Mouse (Mus musculus): ENCODE results near the gene Spz1.
"Not testable (repeated sequence)": the region's sequence is repeated elsewhere in the genome, so short reads cannot be mapped to it uniquely, and the experiment has no call there.

Gene Spz1

GRCm38 (mm10) chr13:92576072-92576471 is at the start of gene Spz1:
Gene Spz1 (minus strand): TSS chr13:92576172.
- DNase-seq (ENCODE audit: low spot score), result no peak

- DNase-seq (ENCODE audit: low spot score), result no peak
Observed at GRCm38 (mm10) chr13:92616459-92616858, 40.5 kb upstream of the Spz1 start.

DNA sequence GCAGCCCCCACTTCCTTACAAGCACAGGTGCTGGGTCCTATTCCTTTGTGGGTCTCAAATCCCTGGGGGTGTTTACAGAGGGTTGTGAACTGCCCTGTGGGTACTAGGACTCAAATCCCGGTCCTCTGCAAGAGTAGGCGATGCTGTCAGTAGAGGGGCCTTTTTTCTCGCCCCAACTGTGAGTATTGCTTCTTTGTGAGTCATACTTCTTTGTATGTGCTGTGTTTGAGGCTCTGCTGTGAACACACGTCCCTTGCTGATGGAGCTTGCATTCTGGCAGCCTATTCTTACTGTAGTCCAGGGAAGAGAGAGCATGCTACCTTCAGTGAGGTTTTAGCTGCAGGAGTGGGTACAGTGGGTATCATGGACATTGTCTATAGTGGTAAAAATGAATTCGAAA is 39.2 kb upstream of the Spz1 start:
- DNase-seq (ENCODE audit: low spot score), result no peak

GRCm38 (mm10) chr13:92613094-92613493 is 37.1 kb upstream of the Spz1 start:
- peak; percentile 59 for DNase-seq (ENCODE audit: low spot score)

DNA sequence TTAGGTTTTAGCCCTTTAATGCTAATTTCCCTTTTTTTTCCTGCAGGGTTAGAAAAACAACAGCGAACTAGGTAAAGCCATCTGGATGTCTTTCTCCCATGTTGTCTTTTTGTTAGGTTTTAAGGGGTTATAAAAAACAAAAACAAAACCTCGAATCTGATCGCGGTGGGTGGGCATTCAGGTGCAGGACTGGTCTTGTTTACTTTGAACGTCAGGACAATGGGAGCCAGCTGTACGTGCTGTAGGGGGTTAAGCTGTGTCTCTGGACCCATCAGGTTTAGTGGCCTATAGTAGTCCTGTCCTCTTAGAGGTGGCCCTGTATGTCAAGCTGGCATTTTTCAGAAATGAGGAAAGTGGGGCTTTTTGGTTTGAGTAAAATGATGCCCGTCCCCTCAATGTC is 35.9 kb upstream of the Spz1 start:
- no peak for DNase-seq (ENCODE audit: low spot score)

GRCm38 (mm10) chr13:92611254-92611784 is 35.3 kb upstream of the Spz1 start:
- DNase-seq (ENCODE audit: low spot score), result peak; percentile 45

- DNase-seq (ENCODE audit: low spot score), result peak; percentile 88
Observed at GRCm38 (mm10) chr13:92610311-92611221, 34.6 kb upstream of the Spz1 start, which contains the start of gene Serinc5. Gene Serinc5 (plus strand): TSS chr13:92611091.

DNA sequence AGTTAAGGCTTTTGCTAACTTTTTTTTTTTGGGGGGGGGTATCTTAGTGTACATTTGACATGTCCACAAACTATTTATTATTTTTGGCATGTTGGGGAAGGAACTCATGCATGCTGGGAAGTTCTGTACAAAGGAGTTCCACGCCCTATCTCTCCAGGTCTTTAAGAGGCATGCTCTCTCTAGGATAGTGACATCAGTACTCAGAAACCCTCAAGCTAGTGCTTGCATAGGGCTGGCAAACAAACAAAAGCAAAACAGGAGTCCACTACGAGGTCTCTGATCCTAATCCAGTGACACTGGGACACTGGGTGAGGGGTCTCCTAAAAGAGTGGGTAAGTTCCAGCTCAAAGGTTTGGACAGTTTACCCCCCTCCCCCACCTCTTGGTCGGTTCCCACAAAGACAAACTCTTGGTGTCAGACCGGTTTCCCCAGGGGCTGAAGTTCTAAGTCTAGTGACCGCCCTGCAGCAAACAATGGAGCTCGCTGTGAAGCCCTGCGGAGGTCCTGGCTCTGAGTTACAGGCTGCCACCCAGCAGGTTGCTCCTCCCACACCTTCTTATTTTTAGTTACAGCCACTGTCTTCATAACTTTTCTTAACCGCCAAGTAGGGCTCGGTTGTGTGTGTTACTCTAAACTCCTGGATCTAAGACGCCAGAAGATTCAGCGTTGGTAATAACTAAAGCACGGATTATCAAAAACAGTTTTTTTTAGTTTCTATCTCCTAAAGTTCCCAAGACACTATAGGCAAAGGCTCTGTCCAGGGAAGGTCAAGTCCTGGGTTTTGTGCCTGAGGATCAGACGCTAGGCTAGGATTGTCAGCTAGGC is 33.7 kb upstream of the Spz1 start:
- no peak for DNase-seq (ENCODE audit: low spot score)

DNA sequence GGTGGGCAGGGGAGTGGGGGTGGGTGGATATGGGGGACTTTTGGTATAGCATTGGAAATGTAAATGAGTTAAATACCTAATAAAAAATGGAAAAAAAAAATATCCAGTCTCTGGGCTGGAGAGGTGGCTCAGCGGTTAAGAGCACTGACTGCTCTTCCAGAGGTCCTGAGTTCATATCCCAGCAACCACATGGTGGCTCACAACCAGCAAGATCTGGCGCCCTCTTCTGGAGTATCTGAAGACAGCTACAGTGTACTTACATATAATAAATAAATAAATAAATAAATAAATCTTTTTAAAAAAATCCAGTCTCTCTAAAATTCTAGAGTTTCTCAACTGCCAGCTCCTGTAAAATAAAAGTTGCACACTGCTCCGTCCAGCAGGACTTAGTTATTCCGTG is 29.3 kb upstream of the Spz1 start:
- DNase-seq (ENCODE audit: low spot score), result not testable (repeated sequence)

GRCm38 (mm10) chr13:92595424-92595823 is 19.5 kb upstream of the Spz1 start:
- DNase-seq (ENCODE audit: low spot score), result no peak

DNA sequence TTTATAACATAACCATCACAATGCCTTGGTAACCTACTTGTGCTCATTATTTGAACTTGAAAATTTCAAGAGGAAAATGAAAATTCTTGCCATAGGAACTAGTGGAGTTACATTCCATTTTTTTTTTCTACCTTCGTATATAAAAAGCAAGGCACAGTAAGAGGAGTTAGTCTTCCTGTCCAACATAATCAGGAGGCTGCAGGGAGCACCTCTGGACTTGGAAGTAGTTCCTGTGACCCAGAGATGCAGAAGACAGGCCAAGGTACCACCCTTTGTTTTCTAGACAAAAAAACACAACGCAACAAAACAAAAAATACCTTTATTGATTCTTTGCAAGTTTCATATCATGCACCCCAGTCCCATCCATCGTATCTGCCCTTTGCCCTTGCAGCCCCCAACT is 18.9 kb upstream of the Spz1 start:
- DNase-seq (ENCODE audit: low spot score), result no peak

GRCm38 (mm10) chr13:92594481-92594880 is 18.5 kb upstream of the Spz1 start:
- no peak for DNase-seq (ENCODE audit: low spot score)

DNA sequence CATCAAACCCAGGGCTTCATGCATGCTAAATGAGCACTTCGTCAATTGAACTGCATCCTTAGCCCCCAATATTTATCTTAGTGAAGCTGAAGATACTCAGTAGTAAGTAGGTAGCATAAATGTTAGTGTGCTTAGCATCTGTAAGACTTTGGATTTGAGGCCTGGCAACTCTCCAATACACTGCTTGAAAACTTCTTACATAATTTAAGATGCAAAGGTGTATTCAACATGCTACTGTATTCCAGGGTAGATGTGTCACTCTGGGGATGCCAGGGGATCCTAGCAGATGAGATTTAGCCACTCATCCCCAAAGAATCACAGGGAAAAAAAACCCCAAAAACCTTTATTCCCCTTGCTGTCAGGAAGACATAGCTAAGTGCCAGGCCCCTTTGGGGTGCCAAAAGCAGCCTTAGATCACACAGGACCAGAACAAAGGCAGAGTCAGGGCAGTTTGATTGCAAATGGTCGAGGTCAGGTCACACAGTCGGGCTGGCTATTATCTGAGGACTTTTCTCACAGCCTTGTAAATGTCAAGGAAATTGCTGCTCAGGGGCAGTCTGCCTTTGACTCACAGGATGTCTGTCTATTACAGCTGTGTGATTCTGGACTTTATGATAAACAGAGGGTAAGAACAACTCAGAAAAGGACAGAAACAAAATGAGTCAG is 17.9 kb upstream of the Spz1 start:
- no peak for DNase-seq (ENCODE audit: low spot score)

DNA sequence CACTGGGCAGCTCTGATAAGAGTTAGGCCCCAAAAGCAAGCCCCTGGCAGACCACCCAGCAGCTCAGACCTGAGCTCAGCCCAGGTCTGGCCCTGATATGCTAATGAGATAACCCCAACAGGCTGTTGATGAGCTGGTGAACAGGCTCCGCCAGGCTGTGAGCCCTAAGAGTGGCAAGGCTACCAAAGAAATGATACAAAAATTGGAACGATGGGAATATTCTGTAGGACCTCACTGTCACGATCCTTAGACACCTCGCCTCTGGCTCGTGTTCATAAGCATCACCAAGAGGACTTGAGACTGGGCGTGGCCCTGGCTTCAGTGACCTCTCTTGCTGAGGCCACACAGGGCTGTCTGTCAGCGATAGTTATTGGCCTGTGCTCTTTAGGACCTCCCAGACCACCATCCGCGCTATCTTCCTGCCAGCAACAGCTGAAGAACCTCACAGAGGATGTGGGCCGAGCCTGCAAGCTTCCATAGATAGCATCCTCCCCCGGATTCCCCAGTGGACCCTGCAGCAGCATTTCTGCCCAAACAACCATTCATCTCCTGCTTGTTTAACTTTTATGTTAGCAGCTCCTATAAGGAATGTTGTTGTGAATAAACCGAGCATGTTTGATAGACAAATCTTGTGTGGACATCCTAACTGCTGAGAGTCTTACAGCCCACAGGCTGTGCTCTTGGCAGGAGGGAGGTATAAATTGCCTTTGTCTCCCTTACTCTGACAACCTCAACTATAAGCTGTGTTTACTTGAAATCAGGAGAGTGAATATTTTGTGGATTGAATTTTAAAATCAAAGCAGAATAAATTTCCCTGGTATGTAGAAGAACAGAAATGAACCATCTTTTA is 17.0 kb upstream of the Spz1 start:
- DNase-seq (ENCODE audit: low spot score), result no peak

DNA sequence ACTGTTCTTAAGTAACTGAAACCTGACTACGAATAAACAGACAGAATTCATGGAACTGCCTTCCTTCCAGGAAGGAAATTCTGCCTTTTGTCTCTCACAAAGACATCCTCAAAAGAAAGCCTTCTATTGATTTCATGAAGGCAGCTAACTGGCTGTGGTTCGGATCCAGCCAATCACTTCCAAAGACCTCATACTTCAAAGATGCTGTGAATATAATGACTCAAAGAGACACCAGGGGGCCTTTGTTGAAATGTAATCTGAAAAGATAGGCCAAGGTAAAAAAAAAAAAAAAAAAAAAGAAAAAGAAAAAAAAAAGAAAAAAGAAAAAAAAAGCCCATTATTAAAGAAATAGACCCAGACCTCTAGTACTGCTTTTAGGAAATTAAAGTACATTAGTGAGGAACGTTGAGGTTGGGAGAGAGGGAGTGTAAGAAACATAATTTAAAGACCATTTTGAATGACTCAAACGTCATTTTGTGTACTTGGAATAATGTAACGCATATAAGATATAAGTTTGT is 16.4 kb upstream of the Spz1 start:
- DNase-seq (ENCODE audit: low spot score), result no peak

DNA sequence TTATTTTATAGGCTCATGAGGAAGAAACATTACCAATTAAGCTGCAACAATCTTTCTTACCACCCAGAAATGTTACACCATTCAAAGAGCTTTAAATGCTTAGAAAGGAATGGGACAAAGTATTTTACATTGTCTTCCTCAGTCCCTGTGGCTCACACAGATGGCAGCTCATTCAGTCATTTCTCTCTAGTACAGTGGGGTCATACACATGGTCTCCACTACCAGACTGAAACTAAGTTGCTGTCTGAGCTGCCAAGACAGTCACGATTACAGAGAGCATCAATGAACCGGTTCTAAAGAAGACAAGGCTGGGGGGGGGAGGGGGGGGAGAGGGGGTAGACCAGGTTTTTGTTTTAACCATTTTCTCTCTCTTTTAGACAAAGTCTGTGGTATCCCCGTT is 15.3 kb upstream of the Spz1 start:
- DNase-seq (ENCODE audit: low spot score), result no peak

GRCm38 (mm10) chr13:92589255-92589654 is 13.3 kb upstream of the Spz1 start:
- DNase-seq (ENCODE audit: low spot score), result peak; percentile 82

DNA sequence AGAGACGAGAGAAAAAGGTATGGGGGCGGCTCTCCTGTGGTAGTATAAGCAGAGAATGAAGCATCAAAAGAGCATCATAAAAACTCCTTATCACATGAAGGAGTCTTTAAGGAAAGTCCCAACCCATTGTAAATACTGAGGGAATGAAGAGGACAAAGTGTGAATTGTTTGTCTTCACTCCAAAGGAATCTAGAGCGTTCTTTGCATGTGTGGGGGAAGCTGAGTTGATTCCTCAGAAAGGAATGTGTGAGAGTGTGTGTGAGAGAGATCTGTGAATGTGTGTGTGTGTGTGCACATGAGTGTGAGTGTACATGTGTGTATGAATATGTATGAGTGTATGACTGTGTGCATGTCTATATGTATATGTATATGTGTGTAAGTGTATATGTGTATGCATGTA is 12.7 kb upstream of the Spz1 start:
- no peak for DNase-seq (ENCODE audit: low spot score)

DNA sequence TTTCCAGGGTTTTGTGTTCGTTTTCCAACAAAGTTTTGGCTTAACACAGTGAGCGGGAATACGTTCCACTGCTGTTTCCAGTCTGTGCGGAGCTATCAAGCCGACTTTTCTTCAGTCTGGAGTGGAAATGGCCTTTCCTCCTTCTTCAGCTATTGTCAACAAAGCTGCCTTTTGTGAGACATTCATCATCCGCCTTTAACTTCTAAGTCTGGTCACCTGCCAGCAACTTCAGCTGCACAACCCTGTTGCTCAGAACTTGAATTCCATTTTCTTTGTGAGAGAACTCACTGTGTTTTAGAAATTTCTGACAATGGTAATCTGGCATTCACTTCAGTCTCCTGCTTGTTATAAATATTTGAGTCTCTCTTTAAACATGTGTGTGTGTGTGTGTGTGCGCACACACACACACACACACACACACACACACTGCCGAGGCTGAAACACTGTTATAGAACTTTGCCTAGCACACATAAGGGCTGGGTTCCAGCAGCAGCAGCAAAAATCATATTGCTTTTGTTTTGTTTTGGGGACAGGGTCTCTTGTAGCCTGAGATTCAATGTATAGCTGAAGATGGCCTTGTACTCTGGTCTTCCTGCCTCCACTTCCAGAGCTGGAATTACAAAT is 8.2 kb upstream of the Spz1 start:
- DNase-seq (ENCODE audit: low spot score), result peak; percentile 47

DNA sequence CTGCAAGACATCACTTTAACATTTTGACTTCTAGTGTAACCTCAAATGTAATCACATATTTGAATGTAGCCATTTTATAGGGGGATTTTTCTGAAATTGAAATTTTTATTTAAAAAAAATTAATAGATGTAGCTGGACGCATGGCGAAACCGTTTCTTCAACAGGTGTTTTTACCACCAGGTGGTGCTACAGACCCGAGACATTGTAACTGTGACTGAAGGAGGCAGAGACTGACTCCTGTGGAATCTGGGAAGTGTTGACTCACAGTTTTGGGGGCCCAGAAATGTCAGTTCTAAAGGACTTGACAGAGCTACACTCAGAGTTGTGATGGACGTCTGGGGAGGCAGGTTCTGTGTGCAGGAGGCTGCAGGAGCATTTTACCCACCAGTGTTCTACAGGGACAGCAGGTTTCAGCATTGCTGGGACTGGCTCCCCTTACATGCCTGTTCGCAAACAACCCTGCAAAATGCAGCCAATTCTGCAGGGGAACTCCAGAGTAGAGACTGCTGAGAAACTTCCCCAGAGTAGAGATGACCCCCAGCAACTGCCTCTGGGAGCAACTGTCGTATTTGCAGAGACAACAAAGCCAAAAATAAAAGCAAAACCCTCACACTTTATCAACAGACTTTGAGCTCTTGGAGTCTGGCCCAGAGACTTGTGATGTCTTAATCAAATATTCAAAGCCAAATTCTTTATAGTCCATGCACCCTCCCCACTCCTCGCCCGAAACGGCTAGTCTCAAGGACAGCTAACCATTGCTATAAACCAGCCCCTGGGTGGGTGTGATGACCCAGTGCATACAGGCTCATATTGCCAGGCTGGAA is 4.5 kb upstream of the Spz1 start:
- peak; percentile 84 for DNase-seq (ENCODE audit: low spot score)

All from adipocyte (in vitro differentiated cells).